Mouse (Mus musculus) lung, postnatal 25 days (tissue): ENCODE data around the gene Usp28.
"Not testable (repeated sequence)": the region's sequence is repeated elsewhere in the genome, so short reads cannot be mapped to it uniquely, and the experiment has no call there.

Experiments used
- DNase-seq: peaks from one replicate; pipeline ENCODE4 v3.0.0; 2022; ENCODE audit warnings: low spot score

Gene Usp28

DNA sequence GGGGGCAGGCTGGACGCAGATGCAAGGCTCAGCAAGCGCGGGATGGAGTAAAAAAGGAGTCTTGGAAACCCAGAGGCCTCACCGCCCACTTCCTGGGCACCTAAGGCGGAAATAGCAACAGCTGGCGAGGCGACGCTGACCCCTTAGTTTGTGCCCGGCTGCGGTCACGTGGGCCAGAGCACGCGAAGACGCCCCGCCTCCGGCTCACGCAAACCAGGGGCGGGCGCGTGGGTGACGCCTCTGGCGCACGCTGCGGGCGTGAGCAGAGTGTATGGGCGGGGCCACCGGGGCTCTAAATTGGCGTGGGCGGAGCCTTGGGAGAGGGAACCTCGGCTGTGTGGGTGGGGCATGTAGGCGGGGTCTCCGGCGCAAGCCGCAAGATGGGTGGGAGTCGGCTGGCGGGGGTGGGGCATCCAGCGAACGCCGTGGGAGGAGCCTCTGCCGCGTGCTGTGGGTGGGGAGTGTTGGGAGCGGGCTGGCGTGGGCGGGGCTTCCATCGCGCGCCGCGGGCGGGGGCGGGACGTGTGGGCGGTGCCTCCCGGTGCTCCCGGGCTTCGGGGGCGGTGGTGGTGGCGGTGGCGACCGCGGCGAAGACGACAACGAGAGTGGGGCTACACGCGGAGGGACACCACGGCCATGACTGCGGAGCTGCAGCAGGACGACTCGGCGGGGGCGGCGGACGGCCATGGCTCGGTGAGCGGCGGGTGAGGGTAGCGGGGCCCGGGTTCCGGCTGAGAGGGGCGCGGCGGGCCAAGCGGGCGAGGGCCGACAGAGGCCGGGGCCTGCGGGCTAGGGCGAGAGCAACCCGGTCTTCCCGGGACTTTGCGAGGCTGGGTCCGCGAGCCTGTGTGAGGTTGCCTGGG is at the start of gene Usp28:
Gene Usp28, plus strand, starts transcription at position 531 of the 863 bp plus-strand sequence.
- peak; percentile 99 for DNase-seq

- no peak for DNase-seq
Measured at GRCm38 (mm10) chr9:48942349-48942748, 42.8 kb upstream of the Usp28 start.

DNA sequence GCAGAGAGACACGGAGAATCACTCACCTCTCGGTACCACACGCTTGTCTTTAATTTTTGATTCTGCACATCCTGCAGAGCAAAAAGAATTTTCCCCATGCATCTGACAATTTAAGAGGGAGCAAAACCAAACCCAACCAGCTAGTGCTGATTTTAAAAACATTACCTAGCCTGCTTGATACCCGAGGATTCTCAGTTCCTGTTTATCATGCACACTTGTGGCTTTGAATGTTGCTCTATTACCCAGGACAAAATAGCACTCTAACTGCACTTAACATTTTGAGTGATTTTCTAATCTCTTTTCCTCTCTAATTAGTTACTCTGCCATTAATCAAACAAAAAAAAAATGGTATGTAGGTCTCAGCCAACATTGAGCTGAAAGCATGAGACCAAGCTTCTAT is 37.6 kb upstream of the Usp28 start:
- no peak for DNase-seq

GRCm38 (mm10) chr9:48961314-48961713 is 23.9 kb upstream of the Usp28 start:
- no peak for DNase-seq

DNA sequence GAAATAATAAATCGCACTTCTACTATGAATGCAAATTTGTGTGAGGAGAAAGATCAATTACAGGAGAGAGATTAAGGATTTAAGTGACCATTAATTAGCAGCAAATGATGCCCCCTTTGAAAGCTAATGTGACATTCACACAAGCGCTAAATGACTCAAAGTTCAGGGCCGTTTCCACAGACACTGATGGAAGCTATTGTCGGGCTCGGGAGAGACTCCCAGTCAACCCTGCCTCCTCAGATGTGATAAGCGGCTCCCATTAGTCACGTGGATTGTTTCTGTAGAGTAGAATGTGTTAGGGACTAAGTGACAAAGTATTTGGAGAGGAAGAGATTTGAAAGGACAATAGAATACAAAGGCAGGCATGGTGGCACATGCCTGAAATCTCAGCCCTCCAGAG is 23.0 kb upstream of the Usp28 start:
- no peak for DNase-seq

DNA sequence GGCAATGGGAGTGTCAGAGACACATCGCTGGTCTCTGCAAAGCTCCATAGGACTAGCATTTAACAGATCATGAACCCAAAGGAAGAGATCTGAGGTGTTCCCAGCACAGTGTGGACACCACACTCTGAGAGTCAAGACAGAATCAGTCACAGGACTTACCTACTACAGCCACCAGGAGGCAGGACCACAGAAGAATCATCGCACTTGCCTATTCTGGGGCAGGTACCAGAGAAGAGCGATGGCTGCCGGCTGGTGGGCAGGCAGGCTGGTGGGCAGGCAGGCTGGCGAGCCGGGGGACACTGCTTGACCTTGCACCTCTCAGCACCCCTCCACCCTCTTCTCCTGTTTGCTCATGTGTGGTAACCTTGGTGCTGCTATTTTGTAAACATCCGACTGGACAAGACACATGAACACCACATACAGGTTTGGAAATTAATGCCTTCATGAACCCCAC is 20.6 kb upstream of the Usp28 start, which contains the start of gene Htr3b:
Gene Htr3b, minus strand, starts transcription at position 404 of the 454 bp plus-strand sequence.
- DNase-seq, result no peak

DNA sequence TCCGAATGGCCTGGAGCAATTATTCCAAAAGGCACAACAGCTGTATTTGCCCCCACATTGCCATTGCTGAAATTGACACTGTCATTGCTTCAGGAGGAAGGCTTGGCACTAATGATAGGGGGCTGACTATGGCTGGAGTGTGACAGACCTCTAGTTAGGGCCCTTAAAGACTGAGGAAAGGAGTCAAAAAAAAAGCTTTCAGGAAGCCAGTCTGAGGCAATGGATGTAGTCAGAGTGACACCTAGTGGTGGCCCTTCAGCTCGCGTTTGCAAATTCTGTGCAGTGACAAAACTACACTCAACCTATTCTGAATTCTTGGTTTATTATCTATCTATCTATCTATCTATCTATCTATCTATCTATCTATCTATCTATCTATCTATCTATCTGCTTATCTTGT is 12.7 kb upstream of the Usp28 start:
- DNase-seq, result peak; percentile 43

GRCm38 (mm10) chr9:48976661-48977355 is 8.4 kb upstream of the Usp28 start:
- no peak for DNase-seq

- peak; percentile 33 for DNase-seq
Measured at GRCm38 (mm10) chr9:48980371-48980770, 4.8 kb upstream of the Usp28 start.

DNA sequence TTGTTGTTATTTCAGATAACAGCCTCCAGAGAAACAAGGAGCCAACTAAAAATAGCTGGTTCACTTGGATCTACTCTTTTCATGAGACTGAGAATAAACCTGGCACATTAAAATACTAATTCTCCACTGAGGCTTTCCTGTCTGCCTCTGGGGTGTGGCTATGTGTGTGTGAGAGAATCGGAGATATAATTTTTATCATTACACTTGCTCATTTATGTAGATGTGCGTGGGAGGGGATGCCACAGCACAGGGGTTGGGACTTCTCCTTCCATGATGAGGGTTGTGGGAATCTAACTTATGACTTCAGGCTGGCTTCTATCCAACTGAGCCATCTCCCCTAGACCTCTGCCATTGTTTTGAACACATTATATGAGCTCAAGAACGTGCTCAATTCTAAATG is 4.4 kb upstream of the Usp28 start:
- no peak for DNase-seq

- no peak for DNase-seq
Measured at GRCm38 (mm10) chr9:48981827-48982226, 3.3 kb upstream of the Usp28 start.

DNA sequence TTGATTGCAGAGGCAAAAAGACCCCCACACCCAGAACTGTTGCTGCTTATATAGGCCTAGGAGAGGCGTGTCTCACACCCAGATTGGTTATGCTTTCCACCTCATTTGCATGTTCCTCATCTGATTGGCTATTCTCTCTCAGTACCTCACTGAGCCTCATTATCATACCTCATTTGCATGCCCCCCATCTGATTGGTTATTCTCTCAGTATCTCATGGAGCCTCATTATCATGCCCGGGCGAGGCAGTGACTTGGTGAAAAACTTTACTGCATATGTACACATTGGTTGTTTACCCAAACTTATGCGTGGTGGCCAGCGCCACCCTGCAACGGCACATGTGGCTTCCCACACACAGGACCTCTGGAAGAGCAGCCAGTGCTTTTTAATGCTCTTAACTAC is 1.4 kb upstream of the Usp28 start:
- not testable (repeated sequence) for DNase-seq

GRCm38 (mm10) chr9:48984320-48984844 is 793 bp upstream of the Usp28 start:
- DNase-seq, result peak; percentile 20

DNA sequence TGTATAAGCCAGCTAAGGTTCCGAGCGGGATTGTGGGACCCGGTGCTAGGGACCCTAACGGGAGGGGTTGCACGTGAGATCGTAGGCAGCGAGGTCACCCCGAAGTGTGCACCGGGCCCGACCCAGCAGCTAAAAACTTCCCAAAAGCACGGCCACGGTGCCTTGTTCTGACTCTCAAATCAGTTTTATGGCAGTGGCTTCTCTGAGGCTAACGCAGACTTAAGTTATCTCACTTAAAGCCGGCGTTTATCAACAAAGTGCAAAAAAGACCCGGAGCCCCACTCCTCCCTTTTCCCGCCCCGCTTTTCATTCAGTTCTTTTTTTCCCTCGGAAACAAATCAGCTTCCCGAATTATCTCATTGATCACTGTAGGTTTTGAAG is 523 bp downstream of the Usp28 start:
- no peak for DNase-seq

GRCm38 (mm10) chr9:48986616-48987141 is 1.5 kb downstream of the Usp28 start:
- no peak for DNase-seq

- DNase-seq, result no peak
Measured at GRCm38 (mm10) chr9:48987201-48988101, 2.3 kb downstream of the Usp28 start.

- DNase-seq, result no peak
Measured at GRCm38 (mm10) chr9:48991671-48992070, 6.5 kb downstream of the Usp28 start.

GRCm38 (mm10) chr9:48994779-48995178 is 9.6 kb downstream of the Usp28 start:
- DNase-seq, result no peak

GRCm38 (mm10) chr9:48995735-48996134 is 10.6 kb downstream of the Usp28 start:
- no peak for DNase-seq

- no peak for DNase-seq
Measured at GRCm38 (mm10) chr9:48999256-48999655, 14.1 kb downstream of the Usp28 start.

GRCm38 (mm10) chr9:49015824-49016223 is 30.6 kb downstream of the Usp28 start:
- no peak for DNase-seq

GRCm38 (mm10) chr9:49021289-49021688 is 36.1 kb downstream of the Usp28 start:
- DNase-seq, result no peak
